Mouse (Mus musculus): Measurements from ENCODE around the gene Cplx3.

GRCm38 (mm10) chr9:57639661-57640328 lies 33.7 kb upstream of the Cplx3 start:
- TF ChIP-seq CTCF (conservative IDR thresholded peaks at IDR 0.05; ENCODE audit: insufficient read depth, insufficient read length, low read depth, low read length) (no peak), POLR2A (IDR thresholded peaks at IDR 0.05; ENCODE audit: low read depth, low read length) (no peak)
